Mouse (Mus musculus) megakaryocyte, adult 5-6 weeks (primary cell): ENCODE results near the gene Tmem42. TPM values are rescaled to one million over a fixed set of nuclear protein-coding genes. Genes with fewer than 3 reads are reported as not detected.
A peak's percentile ranks its signal among the peaks of the same experiment; 100 is the strongest.

Experiments used
- ATAC-seq: 2 replicates; pipeline ENCODE4 v1.8.0; 2016; ENCODE audit warnings: mild to moderate bottlenecking, inconsistent platforms; ENCODE audit not compliant: poor library complexity, severe bottlenecking
- total RNA-seq, 2 experiments: library from RNA; stranded (forward) in 1 of 2; stranded (reverse) in 1 of 2; fragments of 153-499, 151-499 nt in 1 of 2; fragments of 221-1000, 200-1000 nt in 1 of 2; gene quantifications; 2 replicates each; pipeline versions ENCODE4 v1.2.3 to v1.2.4; 2015 to 2017

Tmem42 gene
- total RNA-seq (2015) (6.4 and 7.9 TPM in 2 replicates), total RNA-seq (2017) (2.1 and 2.2 TPM in 2 replicates)

- ATAC-seq: peak; percentile 83
Observed at GRCm38 (mm10) chr9:123020995-123021631, at the start of gene Tmem42. TSS of gene Tmem42 (plus strand) at chr9:123021326.

- ATAC-seq: no peak
Observed at GRCm38 (mm10) chr9:122998406-122999192, 22.5 kb upstream of the Tmem42 start.

GRCm38 (mm10) chr9:122999193-122999586 lies 21.9 kb upstream of the Tmem42 start:
- ATAC-seq: no peak

GRCm38 (mm10) chr9:123004718-123005117 lies 16.4 kb upstream of the Tmem42 start:
- ATAC-seq: no peak

GRCm38 (mm10) chr9:123006071-123006470 lies 15.1 kb upstream of the Tmem42 start:
- ATAC-seq: peak; percentile 62; the same call in 1 of the 2 replicates

- no peak; the same call in none of the 2 replicates for ATAC-seq
Observed at GRCm38 (mm10) chr9:123021636-123022379, 682 bp downstream of the Tmem42 start.

- no peak for ATAC-seq
Observed at GRCm38 (mm10) chr9:123024201-123024600, 3.1 kb downstream of the Tmem42 start.

- ATAC-seq: no peak
Observed at GRCm38 (mm10) chr9:123031496-123032246, 10.5 kb downstream of the Tmem42 start.

- ATAC-seq: no peak
Observed at GRCm38 (mm10) chr9:123034426-123034825, 13.3 kb downstream of the Tmem42 start, which contains the start of gene Tgm4. TSS of gene Tgm4 (plus strand) at chr9:123034726.

GRCm38 (mm10) chr9:123047665-123048064 lies 26.5 kb downstream of the Tmem42 start:
- ATAC-seq: peak; percentile 86

GRCm38 (mm10) chr9:123058724-123059292 lies 37.7 kb downstream of the Tmem42 start:
- ATAC-seq: peak; percentile 100

- no peak for ATAC-seq
Observed at GRCm38 (mm10) chr9:123060172-123060571, 39.0 kb downstream of the Tmem42 start.

Other genes with a start within 250 kb of the Tmem42 start
- gene Tcaim, start 215.8 kb upstream of the Tmem42 start, total RNA-seq (2015): 2.3 and 4.6 TPM in 2 replicates
- 4.3 and 6.5 TPM in 2 replicates for gene Tcaim, start 215.8 kb upstream of the Tmem42 start, total RNA-seq (2017)
- gene Gm35549, start 177.3 kb upstream of the Tmem42 start, total RNA-seq (2015): not detected in 2 replicates
- not detected in 2 replicates for gene Gm35549, start 177.3 kb upstream of the Tmem42 start, total RNA-seq (2017)
- gene Zfp445, start 155.3 kb upstream of the Tmem42 start, total RNA-seq (2015): 27.6 and 29.1 TPM in 2 replicates
- 50.0 and 59.3 TPM in 2 replicates for gene Zfp445, start 155.3 kb upstream of the Tmem42 start, total RNA-seq (2017)
- 0.25 and 0.34 TPM in 2 replicates for gene Zkscan7, start 135.6 kb upstream of the Tmem42 start, total RNA-seq (2015)
- gene Zkscan7, start 135.6 kb upstream of the Tmem42 start, total RNA-seq (2017): 0.51 and 0.69 TPM in 2 replicates
- gene Zfp105, start 98.3 kb upstream of the Tmem42 start, total RNA-seq (2015): 1.1 and 1.8 TPM in 2 replicates
- 0.16 and 1.5 TPM in 2 replicates for gene Zfp105, start 98.3 kb upstream of the Tmem42 start, total RNA-seq (2017)
- 67.0 and 70.8 TPM in 2 replicates for gene 1110059G10Rik, start 70.3 kb upstream of the Tmem42 start, total RNA-seq (2015)
- gene 1110059G10Rik, start 70.3 kb upstream of the Tmem42 start, total RNA-seq (2017): 39.0 and 45.4 TPM in 2 replicates
- 122 and 123 TPM in 2 replicates for gene Kif15, start 70.3 kb upstream of the Tmem42 start, total RNA-seq (2015)
- gene Kif15, start 70.3 kb upstream of the Tmem42 start, total RNA-seq (2017): 396 and 423 TPM in 2 replicates
- gene Tgm4, start 13.4 kb downstream of the Tmem42 start, total RNA-seq (2015): not detected in 2 replicates
- gene Tgm4, start 13.4 kb downstream of the Tmem42 start, total RNA-seq (2017): 0.15 TPM in 1 of 2 replicates, not detected in the other
- gene Zdhhc3, start 91.9 kb downstream of the Tmem42 start, total RNA-seq (2015): 32.6 and 45.7 TPM in 2 replicates
- gene Zdhhc3, start 91.9 kb downstream of the Tmem42 start, total RNA-seq (2017): 33.0 and 39.0 TPM in 2 replicates
- 38.2 and 44.3 TPM in 2 replicates for gene Exosc7, start 91.9 kb downstream of the Tmem42 start, total RNA-seq (2015)
- gene Exosc7, start 91.9 kb downstream of the Tmem42 start, total RNA-seq (2017): 39.0 and 40.2 TPM in 2 replicates
- gene Clec3b, start 129.6 kb downstream of the Tmem42 start, total RNA-seq (2015): not detected in 2 replicates
- not detected in 2 replicates for gene Clec3b, start 129.6 kb downstream of the Tmem42 start, total RNA-seq (2017)
- gene Cdcp1, start 194.7 kb downstream of the Tmem42 start, total RNA-seq (2015): not detected in 2 replicates
- not detected in 2 replicates for gene Cdcp1, start 194.7 kb downstream of the Tmem42 start, total RNA-seq (2017)
- 0.22 TPM in 1 of 2 replicates, not detected in the other for gene Tmem158, start 239.4 kb downstream of the Tmem42 start, total RNA-seq (2015)
- not detected in 2 replicates for gene Tmem158, start 239.4 kb downstream of the Tmem42 start, total RNA-seq (2017)